In the genomic region with DNA sequence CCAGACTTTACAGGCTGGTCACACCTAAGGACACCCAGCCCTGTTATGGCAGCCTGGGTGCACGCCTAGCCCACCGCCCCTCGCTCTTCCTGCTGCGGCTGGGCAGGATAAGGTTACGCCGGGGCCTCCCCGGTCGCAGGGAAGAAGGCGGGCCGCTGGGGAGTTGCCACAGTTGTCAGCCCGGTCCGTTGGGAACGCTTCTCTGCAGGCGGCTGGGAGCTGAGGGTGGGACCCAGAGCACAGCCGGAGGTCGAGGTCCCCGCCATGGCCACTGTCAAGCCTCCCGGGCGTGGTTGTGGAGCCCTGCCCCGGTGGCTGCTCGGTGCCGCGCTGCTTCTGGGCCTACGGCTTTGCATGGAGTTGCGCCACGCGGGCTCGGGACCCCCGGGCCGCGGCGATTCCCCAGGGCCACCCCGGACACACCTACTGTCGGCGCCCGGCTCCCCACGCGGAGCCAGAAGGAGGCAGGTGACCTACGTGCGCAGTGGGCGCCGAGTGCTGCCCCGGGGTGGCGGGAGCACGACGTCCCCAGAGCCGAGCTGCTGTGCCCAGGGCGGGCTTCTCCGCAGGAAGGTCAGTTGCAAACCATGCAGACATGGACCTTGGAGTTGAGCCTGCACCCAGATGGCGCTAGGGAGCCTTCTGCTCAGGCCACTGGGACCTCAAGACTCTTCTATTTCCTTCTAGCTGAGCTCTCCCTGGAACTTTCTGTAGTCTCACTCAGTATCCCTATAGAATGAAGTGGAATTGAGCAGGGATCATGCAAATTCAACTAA, we compare ENCODE assay signal across 8 mouse cellular contexts. TPM values are rescaled to one million over a fixed set of nuclear protein-coding genes. Genes with fewer than 3 reads are reported as not detected.
DNase-seq lines count a peak whose midpoint lies in the region; ATAC-seq lines count a peak whose summit lies in the region.

A gene (plus strand): TSS at position 191 of the 776 bp plus-strand sequence.

- 0% methylated on average over 34 of the region's 50 CpGs for WGBS in hindbrain, embryonic 11.5 days
- WGBS in lung, embryonic 16.5 days = under 1% methylated on average over 50 of the region's 50 CpGs

- no peaks in the 10 kb centered on the region for H3K9me3 ChIP-seq in hindbrain, embryonic 11.5 days (ENCODE audit: control insufficient read depth, low read length)
- no peaks in the 10 kb centered on the region for H3K9me3 ChIP-seq in lung, embryonic 16.5 days (ENCODE audit: control insufficient read depth, low read length)

- H3K4me3 ChIP-seq in hindbrain, embryonic 11.5 days (ENCODE audit: low read depth, low read length) = peak within 1 kb of the TSS; percentile 55
- H3K4me3 ChIP-seq in lung, embryonic 16.5 days (ENCODE audit: low read length) = peak within 1 kb of the TSS; percentile 72

- peak; percentile 35 for DNase-seq in adipocyte (ENCODE audit: low spot score)
- peak; percentile 81 to 88 for DNase-seq in cerebellum, postnatal 25 days
- DNase-seq in frontal cortex, postnatal 25 days (ENCODE audit: low spot score in 2 of 2) = peak; percentile 59 to 62
- DNase-seq in hindbrain, embryonic 11.5 days (ENCODE audit: low spot score) = peak; percentile 75
- DNase-seq in layer of hippocampus, adult 9-11 months = peak; percentile 41
- peak; percentile 29 for DNase-seq in retina, postnatal 7 days (ENCODE audit: low read depth, low spot score)
- DNase-seq in T-cell, adult 2 months (ENCODE audit: low spot score) = no peak

- H3K27ac ChIP-seq in hindbrain, embryonic 11.5 days (ENCODE audit: low read depth, low read length) = no peak within 1 kb of the TSS
- H3K27ac ChIP-seq in lung, embryonic 16.5 days (ENCODE audit: low read length) = peak within 1 kb of the TSS; percentile 76

- peak within 1 kb of the TSS; percentile 70 for H3K9ac ChIP-seq in hindbrain, embryonic 11.5 days (ENCODE audit: low read depth, low read length)
- peak within 1 kb of the TSS; percentile 90 for H3K9ac ChIP-seq in lung, embryonic 16.5 days (ENCODE audit: low read length)

- H3K27me3 ChIP-seq in hindbrain, embryonic 11.5 days (ENCODE audit: control insufficient read depth, insufficient read depth, low read length) = no peaks in the 10 kb centered on the region
- H3K27me3 ChIP-seq in lung, embryonic 16.5 days (ENCODE audit: control insufficient read depth, insufficient read depth, low read depth, low read length) = no peaks in the 10 kb centered on the region

- no peaks in the 10 kb centered on the region for H3K4me1 ChIP-seq in hindbrain, embryonic 11.5 days (replicated peaks; ENCODE audit: control insufficient read depth, insufficient read depth, low read length)
- H3K4me1 ChIP-seq in lung, embryonic 16.5 days (replicated peaks; ENCODE audit: control insufficient read depth, insufficient read depth, low read length) = peaks cover 3% of the 10 kb centered on the region; the same call in 1 of the 2 replicates

- peak; percentile 86 for ATAC-seq in hindbrain, embryonic 11.5 days (ENCODE audit: low FRiP score)
- peak; percentile 96 for ATAC-seq in lung, embryonic 16.5 days (ENCODE audit: low read depth)

- no peaks in the 10 kb centered on the region for H3K36me3 ChIP-seq in hindbrain, embryonic 11.5 days (ENCODE audit: control insufficient read depth, insufficient read depth, low read length)
- H3K36me3 ChIP-seq in lung, embryonic 16.5 days (ENCODE audit: control insufficient read depth, insufficient read depth, low read length) = no peaks in the 10 kb centered on the region

- H3K4me2 ChIP-seq in hindbrain, embryonic 11.5 days (replicated peaks; ENCODE audit: low read depth, low read length) = peak within 1 kb of the TSS; percentile 99
- H3K4me2 ChIP-seq in lung, embryonic 16.5 days (ENCODE audit: low read depth, low read length) = peak within 1 kb of the TSS; percentile 97

RNA-seq across cellular contexts. Expression of the gene that starts here (rescaled TPM):
- polyA plus RNA-seq in hindbrain, embryonic 11.5 days (2014; fragmentation: Nextera tagmentation; extraction: Ambion mirVana) = 0.97 and 1.2 TPM in 2 replicates
- 3.2 and 3.7 TPM in 2 replicates for polyA plus RNA-seq in lung, embryonic 16.5 days (2015; fragmentation: Nextera tagmentation; extraction: Ambion mirVana)
